Mouse (Mus musculus) CD4-positive, CD25-positive, alpha-beta regulatory T cell, adult 4 months (primary cell): Measurements from ENCODE around the gene Fgd6. TPM values are rescaled to one million over a fixed set of nuclear protein-coding genes. Genes with fewer than 3 reads are reported as not detected.

ENCODE experiments used
- ATAC-seq: one replicate; pipeline ENCODE4 v1.8.0; 2017
- polyA plus RNA-seq, 2 experiments: library from polyadenylated mRNA; unstranded; fragments of 100-300 nt; shearing (Covaris generic); gene quantifications; one replicate each; pipeline ENCODE4 v1.2.1; 2017

Gene Fgd6
- polyA plus RNA-seq, 2 experiments from 2014 or later, result 1.7 TPM

GRCm38 (mm10) chr10:94140227-94140931 lies 104.6 kb downstream of the Fgd6 start:
- ATAC-seq, result no peak

GRCm38 (mm10) chr10:94142427-94142826 lies 106.6 kb downstream of the Fgd6 start:
- ATAC-seq, result no peak

- no peak for ATAC-seq
Measured at GRCm38 (mm10) chr10:94144581-94144980, 108.8 kb downstream of the Fgd6 start.

GRCm38 (mm10) chr10:94147391-94147755 lies 111.6 kb downstream of the Fgd6 start:
- ATAC-seq, result no peak

- ATAC-seq, result peak; percentile 76
Measured at GRCm38 (mm10) chr10:94147756-94148531, 112.1 kb downstream of the Fgd6 start, which contains the start of gene Nr2c1. TSS of gene Nr2c1 (plus strand) at chr10:94148023.

- no peak for ATAC-seq
Measured at GRCm38 (mm10) chr10:94151488-94151887, 115.7 kb downstream of the Fgd6 start.

- no peak for ATAC-seq
Measured at GRCm38 (mm10) chr10:94153841-94154240, 118.0 kb downstream of the Fgd6 start.

GRCm38 (mm10) chr10:94158962-94159361 lies 123.2 kb downstream of the Fgd6 start:
- ATAC-seq, result no peak

GRCm38 (mm10) chr10:94159406-94159805 lies 123.6 kb downstream of the Fgd6 start:
- ATAC-seq, result no peak

- no peak for ATAC-seq
Measured at GRCm38 (mm10) chr10:94161051-94161765, 125.4 kb downstream of the Fgd6 start.

GRCm38 (mm10) chr10:94162031-94162430 lies 126.2 kb downstream of the Fgd6 start:
- ATAC-seq, result no peak

GRCm38 (mm10) chr10:94164104-94164845 lies 128.5 kb downstream of the Fgd6 start:
- no peak for ATAC-seq

GRCm38 (mm10) chr10:94165426-94165825 lies 129.6 kb downstream of the Fgd6 start:
- ATAC-seq, result no peak

- no peak for ATAC-seq
Measured at GRCm38 (mm10) chr10:94167051-94167750, 131.4 kb downstream of the Fgd6 start.

- no peak for ATAC-seq
Measured at GRCm38 (mm10) chr10:94171440-94172130, 135.8 kb downstream of the Fgd6 start.

- ATAC-seq, result no peak
Measured at GRCm38 (mm10) chr10:94172137-94172536, 136.3 kb downstream of the Fgd6 start.

- ATAC-seq, result no peak
Measured at GRCm38 (mm10) chr10:94172706-94173105, 136.9 kb downstream of the Fgd6 start.

GRCm38 (mm10) chr10:94174652-94175051 lies 138.9 kb downstream of the Fgd6 start:
- no peak for ATAC-seq

- no peak for ATAC-seq
Measured at GRCm38 (mm10) chr10:94183199-94183598, 147.4 kb downstream of the Fgd6 start.
